Mouse (Mus musculus) erythroblast, adult 5-6 weeks (primary cell): Measurements from ENCODE around the gene Gm20489. TPM values are rescaled to one million over a fixed set of nuclear protein-coding genes. Genes with fewer than 3 reads are reported as not detected.

Experiments
- ATAC-seq: replicated peaks from 2 replicates; pipeline ENCODE4 v1.8.0; 2016; ENCODE audit warnings: moderate number of reproducible peaks, mild to moderate bottlenecking, moderate TSS enrichment, inconsistent platforms; ENCODE audit not compliant: poor library complexity, low FRiP score, severe bottlenecking
- total RNA-seq, 2 experiments: library from RNA; stranded (forward) in 1 of 2; stranded (reverse) in 1 of 2; fragments of 150-400 nt in 1 of 2; fragments of 200-764, 138-1000 nt in 1 of 2; gene quantifications; 2 replicates each; pipeline versions ENCODE4 v1.2.3 to v1.2.4; 2015 to 2017; ENCODE audit warnings: low replicate concordance in 2 of 2

Gm20489 gene
- total RNA-seq, 2 experiments from 2014 or later: not detected

- ATAC-seq: no peak
Measured at GRCm38 (mm10) chrX:101266631-101267030, 2.2 kb downstream of the Gm20489 start.

GRCm38 (mm10) chrX:101263892-101264291 lies 4.9 kb downstream of the Gm20489 start, which contains the start of gene Gm614:
Gene Gm614 (minus strand): TSS chrX:101263992.
- ATAC-seq: no peak

- no peak for ATAC-seq
Measured at GRCm38 (mm10) chrX:101260441-101261325, 8.1 kb downstream of the Gm20489 start.

GRCm38 (mm10) chrX:101256603-101257002 lies 12.2 kb downstream of the Gm20489 start:
- ATAC-seq: no peak

GRCm38 (mm10) chrX:101254740-101255139 lies 14.1 kb downstream of the Gm20489 start:
- ATAC-seq: peak; percentile 49

- ATAC-seq: peak; percentile 95
Measured at GRCm38 (mm10) chrX:101253952-101254729, 14.7 kb downstream of the Gm20489 start, which contains the start of gene Foxo4. Gene Foxo4 (plus strand): TSS chrX:101254528.

GRCm38 (mm10) chrX:101245011-101245410 lies 23.8 kb downstream of the Gm20489 start:
- ATAC-seq: no peak

GRCm38 (mm10) chrX:101222796-101223162 lies 46.0 kb downstream of the Gm20489 start:
- ATAC-seq: no peak

- peak; percentile 92 for ATAC-seq
Measured at GRCm38 (mm10) chrX:101221834-101222795, 46.7 kb downstream of the Gm20489 start, which contains the start of gene Snx12. Gene Snx12 (minus strand): TSS chrX:101222563.

Other genes with a start within 250 kb of the Gm20489 start
- not detected in 2 replicates for gene Tex11, start 209.4 kb downstream of the Gm20489 start, total RNA-seq (2015; ENCODE audit: low replicate concordance)
- gene Tex11, start 209.4 kb downstream of the Gm20489 start, total RNA-seq (2017; ENCODE audit: low replicate concordance): 0.14 TPM in 1 of 2 replicates, not detected in the other
- gene Slc7a3, start 183.0 kb downstream of the Gm20489 start, total RNA-seq (2015; ENCODE audit: low replicate concordance): not detected in 2 replicates
- not detected in 2 replicates for gene Slc7a3, start 183.0 kb downstream of the Gm20489 start, total RNA-seq (2017; ENCODE audit: low replicate concordance)
- gene Snx12, start 46.5 kb downstream of the Gm20489 start, total RNA-seq (2015; ENCODE audit: low replicate concordance): 13.8 and 18.1 TPM in 2 replicates
- gene Snx12, start 46.5 kb downstream of the Gm20489 start, total RNA-seq (2017; ENCODE audit: low replicate concordance): 11.3 and 14.0 TPM in 2 replicates
- 16.7 and 20.4 TPM in 2 replicates for gene Foxo4, start 14.5 kb downstream of the Gm20489 start, total RNA-seq (2015; ENCODE audit: low replicate concordance)
- 51.1 and 81.5 TPM in 2 replicates for gene Foxo4, start 14.5 kb downstream of the Gm20489 start, total RNA-seq (2017; ENCODE audit: low replicate concordance)
- gene Gm614, start 5.0 kb downstream of the Gm20489 start, total RNA-seq (2015; ENCODE audit: low replicate concordance): not detected in 2 replicates
- gene Gm614, start 5.0 kb downstream of the Gm20489 start, total RNA-seq (2017; ENCODE audit: low replicate concordance): not detected in 2 replicates
- gene Il2rg, start 768 bp downstream of the Gm20489 start, total RNA-seq (2015; ENCODE audit: low replicate concordance): 11.5 and 17.3 TPM in 2 replicates
- gene Il2rg, start 768 bp downstream of the Gm20489 start, total RNA-seq (2017; ENCODE audit: low replicate concordance): 15.1 and 37.6 TPM in 2 replicates
- 250 and 275 TPM in 2 replicates for gene Med12, start 5.0 kb upstream of the Gm20489 start, total RNA-seq (2015; ENCODE audit: low replicate concordance)
- 140 and 157 TPM in 2 replicates for gene Med12, start 5.0 kb upstream of the Gm20489 start, total RNA-seq (2017; ENCODE audit: low replicate concordance)
- 0.84 and 0.96 TPM in 2 replicates for gene Nlgn3, start 30.1 kb upstream of the Gm20489 start, total RNA-seq (2015; ENCODE audit: low replicate concordance)
- 0.77 and 2.6 TPM in 2 replicates for gene Nlgn3, start 30.1 kb upstream of the Gm20489 start, total RNA-seq (2017; ENCODE audit: low replicate concordance)
- gene Gjb1, start 107.4 kb upstream of the Gm20489 start, total RNA-seq (2015; ENCODE audit: low replicate concordance): not detected in 2 replicates
- not detected in 2 replicates for gene Gjb1, start 107.4 kb upstream of the Gm20489 start, total RNA-seq (2017; ENCODE audit: low replicate concordance)
- gene Zmym3, start 151.8 kb upstream of the Gm20489 start, total RNA-seq (2015; ENCODE audit: low replicate concordance): 35.4 and 42.2 TPM in 2 replicates
- gene Zmym3, start 151.8 kb upstream of the Gm20489 start, total RNA-seq (2017; ENCODE audit: low replicate concordance): 4.7 and 22.7 TPM in 2 replicates
- gene Nono, start 160.3 kb upstream of the Gm20489 start, total RNA-seq (2015; ENCODE audit: low replicate concordance): 66.0 and 86.1 TPM in 2 replicates
- 111 and 145 TPM in 2 replicates for gene Nono, start 160.3 kb upstream of the Gm20489 start, total RNA-seq (2017; ENCODE audit: low replicate concordance)
- 2.3 TPM in 1 of 2 replicates, not detected in the other for gene Itgb1bp2, start 180.1 kb upstream of the Gm20489 start, total RNA-seq (2015; ENCODE audit: low replicate concordance)
- gene Itgb1bp2, start 180.1 kb upstream of the Gm20489 start, total RNA-seq (2017; ENCODE audit: low replicate concordance): 1.5 and 3.2 TPM in 2 replicates